14 mouse cellular contexts compared by ENCODE assay signal in genomic region chr7:111259630-111260574, GRCm38 (mm10).
DNase-seq lines count a peak whose midpoint lies in the region; ATAC-seq and TF ChIP-seq lines count a peak whose summit lies in the region.
"Had no signal": no experiment of that assay in that cellular context is flagged by ENCODE, and none has a peak within 500 bp of the region (broad histone marks: within the 10 kb centered on the region; RNA-seq: fewer than 3 reads in every experiment).

No protein-coding gene starts in this region.

- no peaks in the 10 kb centered on the region for H3K4me1 ChIP-seq in hindbrain, postnatal 0 days (ENCODE audit: insufficient read depth, low read length)
- no peaks in the 10 kb centered on the region for H3K4me1 ChIP-seq in hindbrain, embryonic 14.5 days (replicated peaks; ENCODE audit: control insufficient read depth, insufficient read depth, low read length)
- peaks cover 6% of the 10 kb centered on the region; the same call in 1 of the 2 replicates for H3K4me1 ChIP-seq in neural tube, embryonic 15.5 days
- H3K4me1 ChIP-seq in forebrain, embryonic 16.5 days (replicated peaks; ENCODE audit: control insufficient read depth, insufficient read depth, low read length), result no peaks in the 10 kb centered on the region

- H3K4me3 ChIP-seq in hindbrain, postnatal 0 days (ENCODE audit: low read length), result no peak overlapping the region
- H3K4me3 ChIP-seq in hindbrain, embryonic 14.5 days (replicated peaks; ENCODE audit: low read length), result no peak overlapping the region
- no peak overlapping the region for H3K4me3 ChIP-seq in neural tube, embryonic 15.5 days (replicated peaks)
- no peak overlapping the region for H3K4me3 ChIP-seq in forebrain, embryonic 16.5 days (replicated peaks; ENCODE audit: low read length)

- DNase-seq in hindbrain, postnatal 0 days (ENCODE audit: low spot score), result peak; percentile 59
- DNase-seq in hindbrain, embryonic 14.5 days (ENCODE audit: low spot score), result no peak
- peak; percentile 14 for DNase-seq in ovary, postnatal 14 days (ENCODE audit: low spot score)
- DNase-seq in ovary, postnatal 10 days (ENCODE audit: low spot score), result no peak
- DNase-seq in fat pad, adult 2 months (ENCODE audit: extremely low read depth, low read depth, low spot score), result peak; percentile 76
- DNase-seq: cerebellum, adult 8-10 months; kidney, postnatal 25 days; midbrain, embryonic 14.5 days; right cerebral cortex, postnatal 4 days; thymus, postnatal 25 days had no signal

- no peaks in the 10 kb centered on the region for H3K36me3 ChIP-seq in hindbrain, postnatal 0 days (ENCODE audit: insufficient read depth, low read length)
- H3K36me3 ChIP-seq in hindbrain, embryonic 14.5 days (replicated peaks; ENCODE audit: control insufficient read depth, insufficient read depth), result no peaks in the 10 kb centered on the region
- no peaks in the 10 kb centered on the region for H3K36me3 ChIP-seq in neural tube, embryonic 15.5 days
- no peaks in the 10 kb centered on the region for H3K36me3 ChIP-seq in forebrain, embryonic 16.5 days (ENCODE audit: control insufficient read depth, insufficient read depth)

- no peak overlapping the region for H3K9ac ChIP-seq in hindbrain, postnatal 0 days (replicated peaks; ENCODE audit: low read length)
- no peak overlapping the region for H3K9ac ChIP-seq in hindbrain, embryonic 14.5 days
- no peak overlapping the region for H3K9ac ChIP-seq in neural tube, embryonic 15.5 days (replicated peaks)
- no peak overlapping the region for H3K9ac ChIP-seq in forebrain, embryonic 16.5 days (replicated peaks; ENCODE audit: low read depth, low read length)

- H3K27ac ChIP-seq in hindbrain, postnatal 0 days, result peak overlapping the region; percentile 60
- H3K27ac ChIP-seq in hindbrain, embryonic 14.5 days, result no peak overlapping the region
- H3K27ac ChIP-seq in neural tube, embryonic 15.5 days (replicated peaks), result peak overlapping the region; percentile 61
- no peak overlapping the region for H3K27ac ChIP-seq in forebrain, embryonic 16.5 days (ENCODE audit: low read length)

- peak; percentile 74 for ATAC-seq in hindbrain, postnatal 0 days
- ATAC-seq in hindbrain, embryonic 14.5 days (ENCODE audit: low FRiP score), result no peak
- ATAC-seq in neural tube, embryonic 15.5 days (ENCODE audit: low FRiP score), result peak; percentile 72; the same call in 1 of the 2 replicates
- no peak for ATAC-seq in forebrain, embryonic 16.5 days
- ATAC-seq in erythroblast, adult 5-6 weeks (replicated peaks; ENCODE audit: low FRiP score, poor library complexity, severe bottlenecking), result no peak

- no peak overlapping the region for H3K4me2 ChIP-seq in hindbrain, postnatal 0 days (ENCODE audit: low read depth, low read length)
- no peak overlapping the region for H3K4me2 ChIP-seq in hindbrain, embryonic 14.5 days (replicated peaks)
- H3K4me2 ChIP-seq in neural tube, embryonic 15.5 days, result no peak overlapping the region
- no peak overlapping the region for H3K4me2 ChIP-seq in forebrain, embryonic 16.5 days (ENCODE audit: low read length)
- H3K4me2 ChIP-seq: heart, embryonic 11.5 days had no signal

- TF ChIP-seq CTCF in hindbrain, postnatal 0 days (IDR thresholded peaks at IDR 0.05; ENCODE audit: low read depth), result no peak

- H3K9me3 ChIP-seq in hindbrain, postnatal 0 days (ENCODE audit: low read length), result no peaks in the 10 kb centered on the region
- no peaks in the 10 kb centered on the region for H3K9me3 ChIP-seq in hindbrain, embryonic 14.5 days (ENCODE audit: control insufficient read depth, low read length)
- H3K9me3 ChIP-seq in neural tube, embryonic 15.5 days (replicated peaks), result no peaks in the 10 kb centered on the region
- H3K9me3 ChIP-seq in forebrain, embryonic 16.5 days (ENCODE audit: control insufficient read depth, low read length), result no peaks in the 10 kb centered on the region

- 63% methylated on average over 11 of the region's 11 CpGs for WGBS in hindbrain, postnatal 0 days
- WGBS in hindbrain, embryonic 14.5 days, result 81% methylated on average over 11 of the region's 11 CpGs
- WGBS in neural tube, embryonic 15.5 days, result 60% methylated on average over 11 of the region's 11 CpGs
- WGBS in forebrain, embryonic 16.5 days, result 74% methylated on average over 11 of the region's 11 CpGs

- no peaks in the 10 kb centered on the region for H3K27me3 ChIP-seq in hindbrain, postnatal 0 days (ENCODE audit: insufficient read depth, low read length)
- no peaks in the 10 kb centered on the region for H3K27me3 ChIP-seq in hindbrain, embryonic 14.5 days (ENCODE audit: control insufficient read depth, insufficient read depth, low read length)
- no peaks in the 10 kb centered on the region for H3K27me3 ChIP-seq in neural tube, embryonic 15.5 days (replicated peaks)
- H3K27me3 ChIP-seq in forebrain, embryonic 16.5 days (replicated peaks; ENCODE audit: control insufficient read depth, insufficient read depth, low read length), result no peaks in the 10 kb centered on the region

Comparison
In these comparisons a context has a peak if more than half of its experiments do, and no peak if none do; other contexts are left out.
1. ATAC-seq: peak in hindbrain, postnatal 0 days (single experiment) and neural tube, embryonic 15.5 days (single experiment); none in hindbrain, embryonic 14.5 days (single experiment), forebrain, embryonic 16.5 days (single experiment) and erythroblast, adult 5-6 weeks (single experiment).
2. DNase-seq: peak in hindbrain, postnatal 0 days (single experiment), ovary, postnatal 14 days (single experiment) and fat pad, adult 2 months (single experiment); none in hindbrain, embryonic 14.5 days (single experiment) and ovary, postnatal 10 days (single experiment).
3. H3K27ac ChIP-seq: peak in hindbrain, postnatal 0 days (single experiment) and neural tube, embryonic 15.5 days (single experiment); none in hindbrain, embryonic 14.5 days (single experiment) and forebrain, embryonic 16.5 days (single experiment).